Mouse (Mus musculus): ENCODE data around the gene Phactr3. TPM values are rescaled to one million over a fixed set of nuclear protein-coding genes. Genes with fewer than 3 reads are reported as not detected.
"Not testable (repeated sequence)": the region's sequence is repeated elsewhere in the genome, so short reads cannot be mapped to it uniquely, and the experiment has no call there.

The Phactr3 gene
- 0.20 and 0.38 TPM in 2 replicates for polyA plus RNA-seq (2012; rRNA removed)

DNA sequence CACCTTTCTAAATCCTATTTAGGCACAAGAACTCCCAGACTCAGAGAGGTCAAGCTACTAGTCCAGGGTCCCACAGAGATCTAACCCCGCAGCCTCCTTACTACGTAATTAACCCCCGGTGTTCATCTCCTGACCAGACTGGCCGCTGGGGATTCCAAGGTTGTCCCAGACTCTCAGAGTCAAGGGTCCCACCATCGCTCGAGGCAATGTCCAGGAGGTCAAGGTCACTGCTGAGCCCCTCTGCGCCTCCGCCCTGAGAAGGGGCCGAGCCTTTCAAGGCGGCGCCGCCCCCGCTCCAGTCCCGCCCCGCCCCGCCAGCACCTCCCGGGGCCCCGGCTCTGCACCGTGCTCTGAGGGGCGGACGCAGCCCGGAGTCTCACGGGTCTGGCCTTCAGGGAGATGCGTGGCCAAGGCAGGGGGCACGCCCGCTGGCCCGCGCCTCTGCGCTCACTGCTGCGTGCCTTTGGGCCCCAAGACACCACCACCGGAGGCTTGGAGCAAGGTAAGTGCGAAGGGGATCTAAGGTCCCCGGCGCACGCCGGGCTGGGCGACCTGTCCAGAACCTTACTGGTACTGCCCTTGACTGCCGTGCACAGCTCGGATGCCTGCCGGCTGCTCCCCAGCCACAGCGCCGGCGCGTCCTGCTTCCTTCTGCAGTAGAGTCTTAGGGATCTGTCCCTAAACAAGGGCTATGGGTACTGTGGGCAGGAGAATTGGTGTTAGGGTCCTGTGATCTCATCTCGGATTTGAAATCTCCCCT, at the start of gene Phactr3:
Phactr3 (plus strand) TSS at position 175 of the 760 bp plus-strand sequence.
- Histone ChIP-seq H3K4me3 (replicated peaks; ENCODE audit: extremely low read depth, low read depth, low read length) (no peak within 1 kb of the TSS), H3K4me1 (ENCODE audit: control insufficient read depth, insufficient read depth, low read length) (no peaks in the 10 kb centered on the region)
- WGBS: 2% methylated on average over 45 of the region's 45 CpGs
- no peak for DNase-seq
- TF ChIP-seq CTCF (IDR thresholded peaks at IDR 0.05; ENCODE audit: insufficient read depth, low read length): no peak
- TF ChIP-seq POLR2A (IDR thresholded peaks at IDR 0.05; ENCODE audit: borderline replicate concordance, extremely low read depth, low read depth, low read length): no peak

DNA sequence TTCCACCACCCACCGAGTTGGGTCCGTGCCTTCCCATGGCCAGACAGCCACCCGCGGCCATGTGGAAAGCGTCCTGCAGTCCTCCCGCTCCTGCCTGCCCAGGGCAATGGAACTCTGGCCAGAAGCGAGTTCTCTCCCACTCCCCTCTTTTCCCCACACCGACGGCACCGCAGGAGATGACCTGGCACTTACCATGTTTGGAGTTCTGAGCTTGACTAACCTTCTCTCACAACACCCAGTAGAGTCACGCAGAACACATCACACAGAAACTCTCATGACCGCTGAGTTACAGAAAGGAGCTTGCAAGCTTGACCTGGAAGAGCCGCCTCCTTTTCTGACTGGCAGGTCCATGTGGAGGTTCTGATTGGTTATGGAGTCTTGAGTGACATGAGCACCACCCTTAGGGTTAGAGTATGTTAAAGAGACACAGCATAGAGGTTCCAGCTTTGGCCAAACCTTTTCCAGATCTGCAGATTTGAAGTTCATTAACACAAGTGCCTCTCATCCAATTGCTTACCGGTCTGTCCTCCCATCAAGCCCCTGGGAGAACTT, 40.5 kb upstream of the Phactr3 start, which contains the start of gene Zfp931:
Zfp931 (minus strand) TSS at position 311 of the 552 bp plus-strand sequence.
- DNase-seq; H3K4me1 ChIP-seq (ENCODE audit: control insufficient read depth, insufficient read depth, low read length): not testable (repeated sequence)
- 2% methylated on average over 6 of the region's 14 CpGs for WGBS
- H3K4me3 ChIP-seq (replicated peaks; ENCODE audit: extremely low read depth, low read depth, low read length): peak within 1 kb of the TSS; percentile 23

DNA sequence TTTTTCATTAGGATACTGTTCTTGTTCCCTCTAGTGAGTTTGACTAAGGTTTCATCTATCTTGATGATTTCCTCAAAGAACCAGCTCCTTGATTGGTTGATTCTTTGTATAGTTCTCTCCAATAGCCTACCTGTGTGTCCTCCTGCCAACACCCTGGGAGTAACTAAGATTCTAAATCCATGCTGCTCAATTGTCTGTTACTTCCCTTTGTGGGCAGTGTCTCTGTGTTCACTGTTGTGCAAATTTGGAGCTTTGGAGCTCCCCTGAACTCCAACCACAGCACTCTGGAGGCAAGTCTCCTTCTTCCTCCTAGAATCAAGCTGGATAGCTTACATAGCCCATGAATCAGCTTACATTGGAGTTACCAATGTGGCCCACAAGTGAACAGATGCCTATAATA, 29.2 kb upstream of the Phactr3 start:
- DNase-seq: no peak
- no peak overlapping the region for H3K4me3 ChIP-seq (replicated peaks; ENCODE audit: extremely low read depth, low read depth, low read length)
- TF ChIP-seq POLR2A (IDR thresholded peaks at IDR 0.05; ENCODE audit: borderline replicate concordance, extremely low read depth, low read depth, low read length): no peak
- TF ChIP-seq CTCF (IDR thresholded peaks at IDR 0.05; ENCODE audit: insufficient read depth, low read length): no peak
- no peaks in the 10 kb centered on the region for H3K4me1 ChIP-seq (ENCODE audit: control insufficient read depth, insufficient read depth, low read length)

DNA sequence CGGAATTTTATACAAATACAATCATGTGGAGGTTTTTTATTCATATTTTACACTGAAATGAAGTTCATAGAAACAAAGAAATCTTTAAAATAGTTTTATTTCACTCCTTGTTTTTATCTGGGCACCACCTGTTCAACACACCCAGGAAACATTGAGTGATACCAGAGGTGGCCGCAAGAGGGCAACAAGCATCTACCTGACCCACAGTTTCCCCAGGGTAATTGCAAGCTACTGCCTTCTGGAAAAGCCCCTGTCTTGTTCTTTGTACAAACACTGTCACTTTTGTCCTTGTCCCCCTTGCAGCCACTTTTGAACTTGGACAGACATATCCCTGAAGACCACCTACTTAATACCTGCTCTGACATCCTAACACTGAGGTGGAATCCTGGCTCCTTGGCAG, 20.8 kb upstream of the Phactr3 start:
- H3K4me3 ChIP-seq (replicated peaks; ENCODE audit: extremely low read depth, low read depth, low read length): no peak overlapping the region
- TF ChIP-seq POLR2A (IDR thresholded peaks at IDR 0.05; ENCODE audit: borderline replicate concordance, extremely low read depth, low read depth, low read length) (no peak), CTCF (IDR thresholded peaks at IDR 0.05; ENCODE audit: insufficient read depth, low read length) (peak; percentile 60)
- no peaks in the 10 kb centered on the region for H3K4me1 ChIP-seq (ENCODE audit: control insufficient read depth, insufficient read depth, low read length)
- 12% methylated on average over 2 of the region's 2 CpGs for WGBS
- peak; percentile 28 for DNase-seq

DNA sequence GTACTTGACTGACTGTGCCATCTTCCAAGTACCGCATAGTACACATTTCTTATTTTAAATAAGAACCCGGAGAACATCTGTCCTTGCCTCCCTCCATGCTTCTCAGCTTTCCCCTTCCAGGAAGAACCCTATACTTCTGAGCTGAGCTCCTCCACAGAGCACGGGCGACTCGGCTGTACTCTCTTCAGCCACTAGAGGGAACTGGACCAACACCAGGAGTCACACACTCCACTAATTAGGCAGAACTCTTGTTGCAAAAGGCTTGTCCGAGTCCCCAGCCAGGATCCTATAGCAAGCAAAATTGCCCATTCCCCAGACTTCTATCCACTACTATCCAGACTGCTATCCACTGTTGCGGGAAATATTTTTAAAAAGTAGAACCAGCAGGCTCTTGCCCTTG, 16.8 kb upstream of the Phactr3 start:
- Histone ChIP-seq H3K4me3 (replicated peaks; ENCODE audit: extremely low read depth, low read depth, low read length) (no peak overlapping the region), H3K4me1 (ENCODE audit: control insufficient read depth, insufficient read depth, low read length) (no peaks in the 10 kb centered on the region)
- TF ChIP-seq POLR2A (IDR thresholded peaks at IDR 0.05; ENCODE audit: borderline replicate concordance, extremely low read depth, low read depth, low read length) (no peak), CTCF (IDR thresholded peaks at IDR 0.05; ENCODE audit: insufficient read depth, low read length) (peak; percentile 56)
- 13% methylated on average over 7 of the region's 7 CpGs for WGBS
- DNase-seq: no peak

DNA sequence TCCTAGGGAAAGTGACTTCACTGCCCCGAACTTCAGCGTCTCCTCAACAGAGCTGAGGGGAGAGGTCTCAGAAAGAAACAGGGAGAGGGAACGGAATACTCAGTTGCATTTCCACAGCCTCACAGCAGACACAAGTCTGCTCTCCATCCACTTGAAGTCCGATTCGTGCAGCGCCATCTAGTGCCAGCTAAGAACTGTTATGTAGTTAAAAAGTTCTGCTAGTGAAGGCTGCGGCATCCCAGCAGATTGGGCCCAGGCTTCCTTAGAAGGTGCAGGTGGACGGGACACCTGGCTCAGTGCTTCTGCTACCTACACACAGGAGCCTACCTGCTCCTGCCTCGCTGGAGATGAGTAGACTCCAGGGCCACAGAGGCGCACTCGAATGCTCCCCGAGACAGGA, 829 bp upstream of the Phactr3 start:
- TF ChIP-seq CTCF (IDR thresholded peaks at IDR 0.05; ENCODE audit: insufficient read depth, low read length) (peak; percentile 59), POLR2A (IDR thresholded peaks at IDR 0.05; ENCODE audit: borderline replicate concordance, extremely low read depth, low read depth, low read length) (no peak)
- WGBS: 25% methylated on average over 12 of the region's 12 CpGs
- Histone ChIP-seq H3K4me3 (replicated peaks; ENCODE audit: extremely low read depth, low read depth, low read length) (no peak overlapping the region), H3K4me1 (ENCODE audit: control insufficient read depth, insufficient read depth, low read length) (no peaks in the 10 kb centered on the region)
- DNase-seq: peak; percentile 12

DNA sequence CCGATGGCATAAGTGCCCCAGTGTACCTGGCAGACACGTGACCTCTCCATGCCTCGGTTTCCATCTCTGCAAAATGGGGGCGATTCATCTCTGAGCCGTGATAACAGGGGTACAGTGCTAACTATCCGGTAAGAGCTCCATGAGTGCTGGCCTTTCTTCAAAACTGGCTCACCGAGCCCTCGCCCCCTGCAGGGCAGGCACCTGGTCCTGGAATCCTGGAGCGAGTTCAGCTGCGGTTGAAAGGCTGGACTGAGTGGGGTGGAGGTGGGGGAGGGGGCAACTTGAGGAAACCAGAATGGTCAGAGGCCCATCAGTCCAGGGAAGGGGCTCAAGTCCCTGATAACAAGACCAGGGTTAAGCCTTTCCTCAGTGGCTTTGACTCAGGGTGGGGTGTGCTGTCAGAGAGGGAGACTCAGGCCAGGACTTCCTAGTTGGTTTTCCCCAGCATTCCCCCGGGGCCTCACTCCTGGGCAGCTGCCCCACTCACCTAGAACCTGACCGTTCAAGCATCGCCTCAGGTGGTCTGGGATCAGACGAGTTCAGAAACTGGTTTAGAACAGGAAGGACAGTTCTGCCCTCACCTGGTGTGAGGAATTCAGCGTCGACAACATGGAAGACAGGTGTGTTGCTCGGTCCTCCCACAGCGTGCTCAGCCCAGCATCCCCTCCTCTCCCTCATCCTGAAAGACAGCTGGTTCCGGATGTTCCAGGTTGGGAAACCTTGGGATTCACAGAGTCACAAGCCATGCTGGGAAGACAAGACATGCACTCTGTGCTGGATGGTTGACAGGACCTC, 983 bp downstream of the Phactr3 start:
- TF ChIP-seq POLR2A (IDR thresholded peaks at IDR 0.05; ENCODE audit: borderline replicate concordance, extremely low read depth, low read depth, low read length) (no peak), CTCF (IDR thresholded peaks at IDR 0.05; ENCODE audit: insufficient read depth, low read length) (no peak)
- WGBS: 23% methylated on average over 19 of the region's 19 CpGs
- DNase-seq: no peak
- Histone ChIP-seq H3K4me1 (ENCODE audit: control insufficient read depth, insufficient read depth, low read length) (no peaks in the 10 kb centered on the region), H3K4me3 (replicated peaks; ENCODE audit: extremely low read depth, low read depth, low read length) (no peak overlapping the region)

DNA sequence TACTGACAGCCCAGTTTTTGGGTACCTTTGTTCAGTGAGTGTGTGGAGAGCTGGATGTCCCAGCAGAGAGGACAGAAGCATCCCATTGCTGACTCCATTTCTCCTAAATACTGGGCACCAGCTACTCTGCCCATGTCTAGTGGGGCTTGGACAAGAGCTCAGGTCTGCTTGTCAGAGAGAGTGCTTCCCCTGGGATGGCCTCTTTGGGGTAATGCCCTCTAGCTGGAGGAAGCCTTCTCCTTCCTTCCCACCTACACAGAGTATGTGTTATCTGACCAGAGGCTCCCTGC, 1.5 kb downstream of the Phactr3 start:
- no peaks in the 10 kb centered on the region for H3K4me1 ChIP-seq (ENCODE audit: control insufficient read depth, insufficient read depth, low read length)
- no peak overlapping the region for H3K4me3 ChIP-seq (replicated peaks; ENCODE audit: extremely low read depth, low read depth, low read length)
- DNase-seq: no peak
- TF ChIP-seq CTCF (IDR thresholded peaks at IDR 0.05; ENCODE audit: insufficient read depth, low read length) (no peak), POLR2A (IDR thresholded peaks at IDR 0.05; ENCODE audit: borderline replicate concordance, extremely low read depth, low read depth, low read length) (no peak)

DNA sequence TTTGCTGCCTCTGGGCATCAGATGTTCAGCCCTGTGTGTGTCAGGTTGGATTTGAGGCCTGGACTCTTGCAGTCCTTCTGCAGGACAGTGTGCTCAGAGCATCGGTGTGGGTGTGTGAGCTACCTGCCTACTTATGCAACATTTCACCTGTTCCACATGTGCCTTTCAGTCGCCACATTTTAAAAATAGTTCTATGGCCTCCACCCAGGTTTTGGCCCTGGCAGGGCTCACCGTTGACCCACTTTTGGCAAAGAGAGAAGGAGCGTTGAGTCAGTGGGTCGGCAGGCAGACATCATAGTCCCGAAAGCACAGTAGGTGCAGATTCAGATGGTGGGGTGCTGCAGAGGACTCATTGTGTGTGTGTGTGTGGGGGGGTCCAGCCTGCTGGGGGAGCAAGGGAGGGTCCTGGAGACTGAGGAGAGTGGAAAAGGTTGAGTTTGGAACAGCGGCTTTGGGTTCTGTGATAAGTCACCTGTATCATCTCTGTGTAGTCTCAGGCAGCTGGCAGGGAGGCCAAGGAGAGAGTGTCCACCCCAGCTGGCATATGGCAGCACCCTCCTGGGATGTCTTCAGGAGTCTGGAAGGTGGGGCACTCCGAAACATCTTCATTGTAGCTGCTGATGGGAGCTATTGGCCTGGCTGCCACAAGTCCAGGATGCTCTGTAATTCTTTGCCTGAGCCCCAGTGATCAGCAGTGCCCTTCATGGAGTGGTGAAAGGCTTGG, 2.0 kb downstream of the Phactr3 start:
- H3K4me3 ChIP-seq (replicated peaks; ENCODE audit: extremely low read depth, low read depth, low read length): no peak overlapping the region
- no peak for DNase-seq
- 80% methylated on average over 8 of the region's 8 CpGs for WGBS
- no peaks in the 10 kb centered on the region for H3K4me1 ChIP-seq (ENCODE audit: control insufficient read depth, insufficient read depth, low read length)
- TF ChIP-seq CTCF (IDR thresholded peaks at IDR 0.05; ENCODE audit: insufficient read depth, low read length) (no peak), POLR2A (IDR thresholded peaks at IDR 0.05; ENCODE audit: borderline replicate concordance, extremely low read depth, low read depth, low read length) (no peak)

Data from lung, adult 2 months (tissue).